Mouse (Mus musculus): ENCODE measurements around the gene Arnt2. TPM values are rescaled to one million over a fixed set of nuclear protein-coding genes. Genes with fewer than 3 reads are reported as not detected.

The Arnt2 gene
- total and polyA plus RNA-seq, 3 experiments: 0.03 to 0.27 (median 0.17) TPM

DNA sequence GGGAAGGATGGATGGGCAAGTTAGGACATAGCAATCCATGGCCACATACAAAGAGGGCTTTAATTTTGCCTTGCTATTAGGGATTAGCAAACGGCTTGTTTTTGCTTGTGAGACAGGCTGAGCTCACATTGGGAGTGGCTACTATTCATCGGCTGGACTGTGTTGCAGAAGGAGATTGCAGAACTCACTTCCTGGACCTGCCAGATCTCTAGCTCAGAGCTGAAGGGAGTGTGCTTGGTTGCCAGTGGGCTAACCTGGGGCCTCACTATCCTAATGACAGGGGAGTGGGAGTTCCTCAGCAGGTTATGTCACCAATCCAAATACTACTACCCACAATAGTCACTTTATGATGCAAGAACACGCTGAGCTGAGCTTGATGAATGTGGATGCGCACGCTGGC, 163.1 kb downstream of the Arnt2 start:
- DNase-seq (ENCODE audit: extremely low read depth): no peak
- in situ Hi-C loops (cut with MboI; ENCODE audit: low pct_ligation_motif_present, low pct_unique_long_range_greater_than_20kb, low sequenced_read_pairs): no loop called here
- Histone ChIP-seq H3K79me2 (replicated peaks; ENCODE audit: control insufficient read depth, extremely low read depth, insufficient read depth, poor library complexity, severe bottlenecking) (no peaks in the 10 kb centered on the region), H3K4me1 (ENCODE audit: control insufficient read depth in 1 of 2, insufficient read depth in 2 of 2) (peaks cover 12% of the 10 kb centered on the region in 2 experiments), H3K9ac (ENCODE audit: insufficient read depth, low read depth) (no peak overlapping the region), H3K9me3 (replicated peaks; ENCODE audit: low read length) (no peaks in the 10 kb centered on the region), H3K27me3 (replicated peaks) (no peaks in the 10 kb centered on the region), H3K36me3 (replicated peaks in 1 of 2; ENCODE audit: control insufficient read depth in 1 of 2, insufficient read depth in 1 of 2, low read length in 1 of 2) (no peaks in the 10 kb centered on the region), H3K4me3 (replicated peaks in 1 of 3; ENCODE audit: low read depth in 2 of 3, low read length in 2 of 3, poor library complexity in 1 of 3) (no peak overlapping the region), H3K4me2 (ENCODE audit: insufficient read depth, low read depth, poor library complexity, severe bottlenecking) (no peak overlapping the region), H3K27ac (ENCODE audit: insufficient read depth, low read depth) (no peak overlapping the region)
- no peak for TF ChIP-seq MYC (IDR thresholded peaks at IDR 0.05; ENCODE audit: low read depth, low read length)
- no peak for TF ChIP-seq BHLHE40 (IDR thresholded peaks at IDR 0.05; ENCODE audit: low read depth, low read length)
- TF ChIP-seq USF1 (IDR thresholded peaks at IDR 0.05; ENCODE audit: low read depth, low read length): no peak
- TF ChIP-seq UBTF (IDR thresholded peaks at IDR 0.05; ENCODE audit: low read depth, low read length): no peak
- no peak for TF ChIP-seq EP300 (IDR thresholded peaks at IDR 0.05; ENCODE audit: low read length)
- no peak for TF ChIP-seq MAZ (IDR thresholded peaks at IDR 0.05; ENCODE audit: low read depth, low read length)
- TF ChIP-seq SIN3A (IDR thresholded peaks at IDR 0.05; ENCODE audit: low read length): no peak
- no peak for TF ChIP-seq MEF2A (IDR thresholded peaks at IDR 0.05; ENCODE audit: borderline replicate concordance, low read depth, low read length)
- TF ChIP-seq TCF12 (IDR thresholded peaks at IDR 0.05; ENCODE audit: low read depth, low read length): no peak
- no peak for TF ChIP-seq MAX (IDR thresholded peaks at IDR 0.05; ENCODE audit: low read length)
- TF ChIP-seq GABPA (IDR thresholded peaks at IDR 0.05; ENCODE audit: insufficient replicate concordance, low read depth, low read length): no peak
- no peak for TF ChIP-seq HCFC1 (IDR thresholded peaks at IDR 0.05; ENCODE audit: low read depth, low read length)
- no peak for TF ChIP-seq MXI1 (IDR thresholded peaks at IDR 0.05; ENCODE audit: low read depth, low read length)
- no peak for TF ChIP-seq ZC3H11A (IDR thresholded peaks at IDR 0.05; ENCODE audit: low read depth, low read length)
- no peak for TF ChIP-seq JUND (conservative IDR thresholded peaks at IDR 0.05; ENCODE audit: low read depth, low read length)
- no peak for TF ChIP-seq NRF1 (IDR thresholded peaks at IDR 0.05; ENCODE audit: low read depth, low read length)
- TF ChIP-seq TBP (conservative IDR thresholded peaks at IDR 0.05; ENCODE audit: low read depth, low read length): no peak
- no peak for TF ChIP-seq KAT2A (IDR thresholded peaks at IDR 0.05; ENCODE audit: insufficient replicate concordance, low read length)
- no peak for TF ChIP-seq ZKSCAN1 (IDR thresholded peaks at IDR 0.05; ENCODE audit: borderline replicate concordance, low read depth, low read length)
- no peak for TF ChIP-seq ETS1 (conservative IDR thresholded peaks at IDR 0.05; ENCODE audit: low read depth, low read length)
- dilution Hi-C loops (cut with MboI; ENCODE audit: extremely low pct_ligation_motif_present, extremely low pct_unique_long_range_greater_than_20kb, low sequenced_read_pairs): no loop called here

GRCm38 (mm10) chr7:84246093-84246492, 163.9 kb downstream of the Arnt2 start:
- no peak for DNase-seq (ENCODE audit: extremely low read depth)

More at GRCm38 (mm10) chr7:84246093-84246492, 163.9 kb downstream of the Arnt2 start:
- in situ Hi-C loops (cut with MboI; ENCODE audit: low pct_ligation_motif_present, low pct_unique_long_range_greater_than_20kb, low sequenced_read_pairs) (no loop called here), dilution Hi-C loops (cut with MboI; ENCODE audit: extremely low pct_ligation_motif_present, extremely low pct_unique_long_range_greater_than_20kb, low sequenced_read_pairs) (no loop called here)
- Histone ChIP-seq H3K4me1 (ENCODE audit: control insufficient read depth in 1 of 2, insufficient read depth in 2 of 2) (peaks cover 4 to 6% of the 10 kb centered on the region in 2 experiments; a peak in 3 of 4 replicates), H3K9ac (ENCODE audit: insufficient read depth, low read depth) (no peak overlapping the region), H3K27me3 (replicated peaks) (no peaks in the 10 kb centered on the region), H3K79me2 (replicated peaks; ENCODE audit: control insufficient read depth, extremely low read depth, insufficient read depth, poor library complexity, severe bottlenecking) (no peaks in the 10 kb centered on the region), H3K4me2 (ENCODE audit: insufficient read depth, low read depth, poor library complexity, severe bottlenecking) (no peak overlapping the region), H3K27ac (ENCODE audit: insufficient read depth, low read depth) (no peak overlapping the region), H3K9me3 (replicated peaks; ENCODE audit: low read length) (no peaks in the 10 kb centered on the region), H3K4me3 (replicated peaks in 1 of 3; ENCODE audit: low read depth in 2 of 3, low read length in 2 of 3, poor library complexity in 1 of 3) (no peak overlapping the region), H3K36me3 (replicated peaks in 1 of 2; ENCODE audit: control insufficient read depth in 1 of 2, insufficient read depth in 1 of 2, low read length in 1 of 2) (no peaks in the 10 kb centered on the region)
- TF ChIP-seq SMC3 (IDR thresholded peaks at IDR 0.05; ENCODE audit: low read depth, low read length): no peak
- no peak for TF ChIP-seq POLR2A (IDR thresholded peaks at IDR 0.05; ENCODE audit: low read depth, low read length)
- TF ChIP-seq MXI1 (IDR thresholded peaks at IDR 0.05; ENCODE audit: low read depth, low read length): no peak
- TF ChIP-seq UBTF (IDR thresholded peaks at IDR 0.05; ENCODE audit: low read depth, low read length): no peak
- TF ChIP-seq MAX (IDR thresholded peaks at IDR 0.05; ENCODE audit: low read length): no peak
- no peak for TF ChIP-seq IRF4 (IDR thresholded peaks at IDR 0.05; ENCODE audit: low read depth, low read length)
- TF ChIP-seq POLR2AphosphoS2 (IDR thresholded peaks at IDR 0.05; ENCODE audit: low read depth, low read length): no peak
- no peak for TF ChIP-seq ZKSCAN1 (IDR thresholded peaks at IDR 0.05; ENCODE audit: borderline replicate concordance, low read depth, low read length)
- no peak for TF ChIP-seq NELFE (IDR thresholded peaks at IDR 0.05; ENCODE audit: low read depth, low read length)
- no peak for TF ChIP-seq HCFC1 (IDR thresholded peaks at IDR 0.05; ENCODE audit: low read depth, low read length)
- no peak for TF ChIP-seq RCOR1 (conservative IDR thresholded peaks at IDR 0.05; ENCODE audit: low read depth, low read length)
- no peak for TF ChIP-seq SIN3A (IDR thresholded peaks at IDR 0.05; ENCODE audit: low read length)
- TF ChIP-seq CHD1 (IDR thresholded peaks at IDR 0.05; ENCODE audit: low read depth, low read length): no peak
- no peak for TF ChIP-seq ELF1 (IDR thresholded peaks at IDR 0.05; ENCODE audit: low read depth, low read length)
- TF ChIP-seq EP300 (IDR thresholded peaks at IDR 0.05; ENCODE audit: low read length): no peak
- no peak for TF ChIP-seq TBP (conservative IDR thresholded peaks at IDR 0.05; ENCODE audit: low read depth, low read length)
- no peak for TF ChIP-seq MAFK (IDR thresholded peaks at IDR 0.05; ENCODE audit: insufficient replicate concordance, low read length)
- no peak for TF ChIP-seq TCF12 (IDR thresholded peaks at IDR 0.05; ENCODE audit: low read depth, low read length)
- no peak for TF ChIP-seq ZNF384 (IDR thresholded peaks at IDR 0.05; ENCODE audit: low read depth, low read length)
